Mouse (Mus musculus): ENCODE measurements around the gene Masp1.

GRCm38 (mm10) chr16:23419565-23420085 is 101.0 kb downstream of the Masp1 start:
- TF ChIP-seq CTCF (IDR thresholded peaks at IDR 0.05; ENCODE audit: control insufficient read depth, insufficient read depth, insufficient read length) (no peak), MYOG (IDR thresholded peaks at IDR 0.05; ENCODE audit: control insufficient read depth, extremely low read depth, insufficient read length) (no peak)

Measured in C2C12 (cell line).